Mouse (Mus musculus): Measurements from ENCODE around the gene Ganab.

- no peak for TF ChIP-seq FLI1 (IDR thresholded peaks at IDR 0.05; ENCODE audit: low read length)
- TF ChIP-seq GATA1 (IDR thresholded peaks at IDR 0.05; ENCODE audit: borderline replicate concordance, low read length): no peak
Observed at GRCm38 (mm10) chr19:8892829-8893766, 4.8 kb upstream of the Ganab start, which contains the start of gene Ints5.
